Mouse (Mus musculus) limb, embryonic 14.5 days (tissue): ENCODE measurements around the gene Tnk1. TPM values are rescaled to one million over a fixed set of nuclear protein-coding genes. Genes with fewer than 3 reads are reported as not detected.

Experiments used
- ATAC-seq: fragments of 200-750 bp; cut with Nextera tagmentation; 2 replicates; pipeline ENCODE4 v1.8.0; 2017; ENCODE audit warnings: low read depth, moderate number of reproducible peaks, moderate TSS enrichment; ENCODE audit not compliant: low FRiP score
- DNase-seq: peaks from one replicate; pipeline ENCODE4 v3.0.0-alpha.2; 2015; ENCODE audit warnings: low spot score
- H3K27ac ChIP-seq: fragments of 300-500 bp; sonication (generic); replicated peaks from 2 replicates; pipeline ENCODE4 v1.5.1; 2014; ENCODE audit warnings: low read depth, mild to moderate bottlenecking, low read length, moderate library complexity, mixed read lengths
- H3K27me3 ChIP-seq: fragments of 300-500 bp; sonication (generic); 2 replicates; pipeline ENCODE4 v1.6.1; 2014; ENCODE audit warnings: low read length, mixed read lengths; ENCODE audit not compliant: control insufficient read depth, insufficient read depth
- H3K36me3 ChIP-seq: fragments of 300-500 bp; sonication (generic); 2 replicates; pipeline ENCODE4 v1.6.1; 2014; ENCODE audit warnings: mild to moderate bottlenecking, low read length, moderate library complexity, mixed read lengths; ENCODE audit not compliant: control insufficient read depth, insufficient read depth
- H3K4me1 ChIP-seq: fragments of 300-500 bp; sonication (generic); 2 replicates; pipeline ENCODE4 v1.6.1; 2014; ENCODE audit warnings: antibody characterized with exemption, low read length, mixed read lengths; ENCODE audit not compliant: control insufficient read depth, insufficient read depth
- H3K4me2 ChIP-seq: fragments of 300-500 bp; sonication (generic); replicated peaks from 2 replicates; pipeline ENCODE4 v1.6.1; 2014; ENCODE audit warnings: low read depth, mild to moderate bottlenecking, low read length, moderate library complexity; ENCODE audit not compliant: severe bottlenecking
- H3K4me3 ChIP-seq: fragments of 300-500 bp; sonication (generic); replicated peaks from 2 replicates; pipeline ENCODE4 v1.5.1; 2014; ENCODE audit warnings: low read length
- H3K9ac ChIP-seq: fragments of 300-500 bp; sonication (generic); 2 replicates; pipeline ENCODE4 v1.6.1; 2014; ENCODE audit warnings: mild to moderate bottlenecking, low read depth, low read length, moderate library complexity; ENCODE audit not compliant: severe bottlenecking
- H3K9me3 ChIP-seq: fragments of 300-500 bp; sonication (generic); 2 replicates; pipeline ENCODE4 v1.6.1; 2016; ENCODE audit warnings: low read length; ENCODE audit not compliant: control insufficient read depth
- POLR2A ChIP-seq: fragments of 200-500 bp; IDR thresholded peaks from 2 replicates; pipeline ENCODE4 v1.8.0; 2012; ENCODE audit warnings: inconsistent platforms, mild to moderate bottlenecking, moderate library complexity, borderline replicate concordance; ENCODE audit not compliant: insufficient read depth, insufficient read length; ENCODE audit errors: extremely low read depth
- WGBS: fragments of 180-500 bp; shearing (Covaris S2); extraction: QIAGEN DNeasy Blood & Tissue Kit; methylation state at CpG from one replicate; pipeline ENCODE4 v1.1.7; 2014; 5-methylcytosine and 5-hydroxymethylcytosine counted together
- polyA plus RNA-seq, 2 experiments: library from polyadenylated mRNA; depleted of rRNA in 1 of 2; stranded (reverse) in 1 of 2; unstranded in 1 of 2; fragments of >200 nt; fragmentation: Nextera tagmentation in 1 of 2; extraction: Ambion mirVana in 1 of 2; gene quantifications; 2 replicates each; pipeline versions ENCODE4 v1.2.1 to v1.2.3; 2012 to 2014

Gene Tnk1
- polyA plus RNA-seq, 2 experiments, result 2.8 to 3.3 TPM

DNA sequence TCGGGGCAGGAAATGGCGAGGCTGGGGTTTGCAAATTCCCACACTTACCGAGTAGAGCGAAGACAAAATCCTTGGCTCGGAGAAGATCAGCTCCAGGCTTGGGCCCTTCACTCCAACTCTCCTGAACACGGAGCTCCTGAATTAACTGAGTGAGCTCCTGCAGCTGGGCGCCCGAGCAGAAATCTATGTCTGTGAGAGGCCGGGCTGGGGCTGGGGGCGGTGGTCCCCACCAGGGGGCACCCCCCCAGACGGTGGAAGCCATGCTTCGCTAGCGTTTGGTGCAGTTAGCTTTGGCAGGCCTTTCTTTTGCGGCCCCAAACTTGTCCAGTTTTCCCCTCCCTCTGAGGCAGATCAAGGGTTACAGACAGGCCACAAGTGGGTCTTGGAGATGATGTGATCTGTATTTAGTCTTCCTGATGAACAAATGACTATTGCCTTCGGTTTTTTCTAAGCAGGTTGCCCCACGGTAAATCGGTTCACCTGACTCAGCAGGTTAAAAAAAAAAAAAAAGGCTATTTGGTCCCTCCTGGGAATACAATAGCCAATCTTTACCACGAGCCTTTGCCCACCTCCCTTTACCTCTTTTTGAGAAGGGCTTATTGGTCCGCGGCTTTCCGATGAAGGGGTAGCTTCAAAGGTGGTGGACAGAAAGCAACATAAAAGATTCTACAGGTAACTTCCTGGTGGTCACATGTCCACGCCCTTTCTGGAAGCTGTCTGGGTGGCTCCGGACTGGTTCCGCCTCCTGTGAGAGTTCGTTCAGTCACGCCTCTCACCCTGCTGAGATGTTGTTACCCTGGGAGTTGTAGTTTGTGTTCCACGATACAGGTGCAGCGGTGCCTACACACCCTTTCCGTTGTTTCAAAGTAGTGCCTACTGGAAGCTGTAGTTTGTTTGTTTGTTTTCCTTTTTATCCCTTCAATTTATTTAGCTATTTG lies 53.3 kb downstream of the Tnk1 start, which contains the start of gene Tmem102:
TSS of gene Tmem102 (minus strand) at position 653 of the 938 bp plus-strand sequence.
- Histone ChIP-seq H3K4me2 (peak within 1 kb of the TSS; percentile 94), H3K36me3 (no peaks in the 10 kb centered on the region), H3K27ac (no peak within 1 kb of the TSS), H3K4me3 (peak within 1 kb of the TSS; percentile 61), H3K4me1 (peaks cover 45% of the 10 kb centered on the region), H3K9me3 (no peaks in the 10 kb centered on the region), H3K9ac (no peak within 1 kb of the TSS), H3K27me3 (peaks cover 47% of the 10 kb centered on the region)
- no peak for ATAC-seq
- no peak for DNase-seq
- WGBS, result 7% methylated on average over 29 of the region's 29 CpGs
- TF ChIP-seq POLR2A, result no peak

- Histone ChIP-seq H3K9ac (no peak overlapping the region), H3K4me3 (peak overlapping the region; percentile 61), H3K9me3 (no peaks in the 10 kb centered on the region), H3K36me3 (no peaks in the 10 kb centered on the region), H3K27me3 (peaks cover 47% of the 10 kb centered on the region), H3K4me1 (peaks cover 50% of the 10 kb centered on the region), H3K4me2 (peak overlapping the region; percentile 94), H3K27ac (no peak overlapping the region)
- 4% methylated on average over 12 of the region's 12 CpGs for WGBS
- TF ChIP-seq POLR2A, result no peak
- ATAC-seq, result no peak
- DNase-seq, result no peak
Observed at GRCm38 (mm10) chr11:69804652-69804940, 53.9 kb downstream of the Tnk1 start.

GRCm38 (mm10) chr11:69803786-69804651 lies 54.5 kb downstream of the Tnk1 start:
- H3K9me3 ChIP-seq, result no peaks in the 10 kb centered on the region
- ATAC-seq, result peak; percentile 38; the same call in 1 of the 2 replicates
- peak overlapping the region; percentile 61 for H3K4me3 ChIP-seq
- H3K27ac ChIP-seq, result no peak overlapping the region
- DNase-seq, result peak; percentile 74
- H3K36me3 ChIP-seq, result no peaks in the 10 kb centered on the region
- WGBS, result 2% methylated on average over 55 of the region's 60 CpGs
- peak overlapping the region; percentile 94 for H3K4me2 ChIP-seq
- no peak for TF ChIP-seq POLR2A
- peak overlapping the region; percentile 44 for H3K9ac ChIP-seq
- peaks cover 53% of the 10 kb centered on the region for H3K4me1 ChIP-seq
- H3K27me3 ChIP-seq, result peaks cover 47% of the 10 kb centered on the region

- DNase-seq (no peak), ATAC-seq (0 out of 2 replicates have a peak, but pooled peaks have one; percentile 0)
- WGBS, result under 1% methylated on average over 12 of the region's 12 CpGs
- Histone ChIP-seq H3K4me3 (peak overlapping the region; percentile 61), H3K9ac (peak overlapping the region; percentile 44), H3K4me2 (peak overlapping the region; percentile 94), H3K9me3 (no peaks in the 10 kb centered on the region), H3K27me3 (peaks cover 47% of the 10 kb centered on the region), H3K4me1 (peaks cover 53% of the 10 kb centered on the region), H3K36me3 (no peaks in the 10 kb centered on the region), H3K27ac (no peak overlapping the region)
- no peak for TF ChIP-seq POLR2A
Observed at GRCm38 (mm10) chr11:69803328-69803727, 55.2 kb downstream of the Tnk1 start.

DNA sequence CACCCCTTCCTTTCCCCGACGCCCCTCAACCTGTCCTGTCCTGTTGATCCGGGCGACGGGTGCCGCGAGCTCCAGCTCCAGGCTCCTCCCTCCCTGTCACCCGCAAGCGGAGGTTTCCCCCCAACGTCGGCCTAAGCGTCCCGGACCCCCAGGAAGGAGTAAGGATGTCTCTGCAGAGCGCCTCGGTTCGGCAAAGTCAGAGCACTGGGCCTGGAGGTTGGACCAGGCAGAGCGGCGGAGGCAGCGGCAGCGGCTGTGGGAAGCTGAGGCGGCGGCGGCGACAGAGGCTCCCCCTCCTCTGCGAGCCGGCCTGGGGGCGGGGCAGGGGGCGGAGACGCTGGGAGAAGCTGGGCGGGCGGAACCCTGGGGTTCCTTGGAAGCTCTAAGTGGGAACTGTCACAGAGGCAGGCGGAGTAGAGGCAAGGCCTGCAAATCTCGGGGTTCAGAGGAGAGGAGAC lies 55.9 kb downstream of the Tnk1 start:
- peak overlapping the region; percentile 56 for H3K9ac ChIP-seq

More for the DNA sequence above, 55.9 kb downstream of the Tnk1 start:
- DNase-seq, result peak; percentile 73
- peak overlapping the region; percentile 61 for H3K4me3 ChIP-seq
- H3K9me3 ChIP-seq, result no peaks in the 10 kb centered on the region
- peaks cover 47% of the 10 kb centered on the region for H3K27me3 ChIP-seq
- 1% methylated on average over 33 of the region's 33 CpGs for WGBS
- H3K4me1 ChIP-seq, result peaks cover 53% of the 10 kb centered on the region
- peak overlapping the region; percentile 94 for H3K4me2 ChIP-seq
- no peak overlapping the region for H3K27ac ChIP-seq
- ATAC-seq, result peak; percentile 37; the same call in 1 of the 2 replicates
- no peak for TF ChIP-seq POLR2A
- no peaks in the 10 kb centered on the region for H3K36me3 ChIP-seq
